Mouse (Mus musculus) adrenal gland, adult (tissue): Measurements from ENCODE around the gene Col8a2.

Experiments used
- DNase-seq, 2 experiments: peaks; one replicate each; pipeline ENCODE4 v3.0.0; 2022 to 2023; ENCODE audit warnings: low spot score in 1 of 2; ENCODE audit not compliant: inconsistent age in 2 of 2

The Col8a2 gene

DNA sequence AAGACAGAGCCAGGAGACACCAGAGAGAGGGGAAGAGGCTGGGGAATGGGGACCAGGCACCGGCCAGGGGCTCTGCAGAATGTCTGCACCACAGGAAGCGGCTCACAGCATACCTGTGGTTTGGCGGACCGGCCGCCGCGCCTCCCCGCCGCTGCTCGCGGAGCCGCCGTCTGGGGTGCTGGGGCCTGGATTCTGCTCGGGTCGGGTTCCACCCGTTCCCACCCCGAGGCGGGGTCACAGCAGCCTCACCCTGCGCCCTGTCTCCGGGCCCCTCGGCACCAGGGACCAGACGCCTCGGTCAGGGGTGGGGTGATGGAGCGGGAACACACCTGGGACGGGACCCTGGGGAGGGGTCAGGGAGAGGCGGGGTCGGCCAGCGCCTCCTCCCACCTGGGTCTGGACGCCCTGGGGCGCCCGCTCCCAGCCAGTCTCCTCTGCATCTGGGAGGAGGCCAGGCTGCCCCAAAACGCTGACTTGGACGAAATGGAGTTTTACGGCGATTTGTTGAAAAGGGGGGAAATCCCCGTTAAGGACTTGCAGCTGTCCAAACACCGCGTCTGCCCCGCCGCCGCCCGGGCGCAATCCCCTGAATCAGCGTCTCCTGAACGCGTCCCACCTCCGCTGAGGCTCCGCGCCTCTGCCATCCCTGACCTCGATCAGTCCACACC is 14.5 kb downstream of the Col8a2 start:
- DNase-seq = no peak

- no peak for DNase-seq
These were observed 15.2 kb downstream of the Col8a2 start for GRCm38 (mm10) chr4:126301584-126302309.

DNA sequence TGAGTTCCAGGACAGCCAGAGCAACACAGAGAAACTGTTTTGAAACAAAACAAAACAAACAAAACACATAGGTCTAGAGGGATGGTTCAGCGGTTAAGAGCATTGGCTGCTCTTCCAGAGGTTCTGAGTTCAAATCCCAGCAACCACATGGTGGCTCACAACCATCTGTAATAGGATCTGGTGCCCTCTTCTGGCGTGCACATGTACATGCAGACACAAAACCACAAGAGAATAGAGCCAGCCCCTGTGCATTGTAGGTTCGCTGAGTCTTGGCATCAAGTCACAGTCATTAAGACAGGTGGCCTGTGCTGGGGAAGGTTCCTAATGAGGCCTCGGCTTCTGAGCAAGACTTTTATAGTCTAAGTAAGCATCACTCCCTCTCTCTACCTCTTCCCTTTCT is 17.3 kb downstream of the Col8a2 start:
- DNase-seq = no peak

- DNase-seq = no peak
These were observed 18.8 kb downstream of the Col8a2 start for GRCm38 (mm10) chr4:126305428-126305827.

GRCm38 (mm10) chr4:126306058-126306457 is 19.5 kb downstream of the Col8a2 start:
- no peak for DNase-seq

DNA sequence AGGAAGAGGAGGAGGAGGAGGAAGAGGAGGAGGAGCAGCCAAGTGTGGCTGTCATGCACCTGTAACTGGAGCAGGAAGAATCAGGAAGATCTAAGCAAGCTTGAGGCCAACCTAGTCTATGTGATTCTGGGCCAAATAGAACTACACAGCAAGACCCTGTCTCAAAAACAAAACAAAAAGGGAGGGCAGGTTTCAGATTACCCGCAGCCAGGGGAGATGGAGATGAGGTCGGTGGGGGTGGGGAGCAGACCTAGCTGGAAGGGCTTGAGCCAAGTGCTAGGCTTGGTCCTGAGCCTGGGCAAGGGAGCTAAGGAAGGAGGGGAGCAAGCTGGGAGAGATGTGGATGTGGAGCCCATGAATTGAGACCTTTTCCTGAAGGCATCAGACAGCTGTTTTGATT is 20.2 kb downstream of the Col8a2 start:
- no peak for DNase-seq

GRCm38 (mm10) chr4:126309211-126309921 is 22.8 kb downstream of the Col8a2 start:
- DNase-seq = peak in 1 of 2 experiments; percentile 31

DNA sequence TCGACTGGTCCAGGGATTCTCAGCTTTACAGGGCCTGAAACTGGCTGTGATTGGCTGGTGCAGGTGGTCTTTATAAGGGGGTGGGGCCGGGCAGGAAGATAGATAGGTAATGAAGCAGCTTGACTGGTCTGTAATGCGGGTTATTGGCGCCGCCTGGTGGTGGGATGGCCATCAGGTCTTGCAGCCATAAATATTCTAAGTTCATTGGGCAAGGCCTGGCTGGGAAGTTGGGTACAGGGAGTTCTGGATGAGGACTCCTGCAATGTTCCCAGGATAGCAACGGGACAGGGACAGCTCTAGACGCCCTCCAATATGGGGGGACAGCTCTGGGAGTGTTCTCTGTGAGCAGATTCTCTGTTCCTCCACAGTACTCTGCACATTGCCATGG is 23.3 kb downstream of the Col8a2 start:
- peak; percentile 83 to 95 for DNase-seq

DNA sequence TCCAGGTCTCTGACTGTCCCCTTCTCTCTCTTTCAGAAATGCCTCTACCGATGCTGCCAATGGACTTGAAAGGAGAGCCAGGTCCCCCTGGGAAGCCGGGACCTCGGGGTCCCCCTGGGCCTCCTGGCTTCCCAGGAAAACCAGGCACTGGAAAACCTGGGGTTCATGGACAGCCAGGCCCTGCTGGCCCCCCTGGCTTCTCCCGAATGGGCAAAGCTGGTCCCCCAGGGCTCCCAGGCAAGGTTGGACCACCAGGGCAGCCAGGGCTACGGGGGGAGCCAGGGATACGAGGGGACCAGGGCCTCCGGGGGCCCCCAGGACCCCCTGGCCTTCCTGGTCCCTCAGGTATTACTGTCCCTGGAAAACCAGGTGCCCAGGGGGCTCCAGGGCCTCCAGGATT is 23.8 kb downstream of the Col8a2 start:
- no peak for DNase-seq

- no peak for DNase-seq
These were observed 25.1 kb downstream of the Col8a2 start for GRCm38 (mm10) chr4:126311566-126312200.

DNA sequence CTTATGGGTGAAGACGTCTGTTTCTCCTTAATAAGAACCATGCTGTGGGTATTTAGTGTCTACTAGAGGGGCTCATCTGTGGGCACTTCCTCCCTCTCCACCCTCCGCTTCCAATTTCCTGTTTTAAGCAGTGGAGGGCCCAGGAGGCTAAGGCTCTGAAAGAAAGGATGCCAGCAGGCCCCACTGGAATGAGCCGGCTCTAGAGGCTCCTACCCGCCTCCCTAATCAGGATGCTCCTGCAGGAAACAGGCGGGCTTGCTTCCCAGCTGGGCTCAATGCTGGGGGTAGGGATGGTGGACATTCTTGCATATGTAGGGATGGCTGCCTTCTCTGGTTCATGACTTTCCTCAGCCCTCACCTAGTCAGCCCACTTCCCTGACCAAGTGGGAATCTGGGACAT is 26.6 kb downstream of the Col8a2 start:
- no peak for DNase-seq

DNA sequence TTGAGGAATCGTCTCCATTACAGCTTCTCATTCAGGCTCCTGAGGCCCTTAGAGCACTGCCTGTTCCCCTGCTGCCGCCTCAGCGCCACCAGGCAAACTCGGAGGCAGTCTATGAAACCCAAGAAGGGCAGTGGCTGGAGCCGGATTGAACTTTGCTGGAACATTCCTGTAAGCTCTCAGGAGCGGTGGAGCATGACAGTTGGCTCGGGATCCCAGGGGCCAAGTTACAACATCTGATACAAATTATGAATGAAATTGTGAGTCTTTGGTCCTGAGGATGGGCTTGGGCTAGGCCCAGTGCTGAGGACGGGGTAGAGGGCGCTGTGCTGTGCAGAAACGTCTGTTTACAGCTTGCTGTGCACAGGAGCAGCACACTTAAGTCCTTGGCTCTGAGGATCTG is 27.8 kb downstream of the Col8a2 start:
- no peak for DNase-seq

DNA sequence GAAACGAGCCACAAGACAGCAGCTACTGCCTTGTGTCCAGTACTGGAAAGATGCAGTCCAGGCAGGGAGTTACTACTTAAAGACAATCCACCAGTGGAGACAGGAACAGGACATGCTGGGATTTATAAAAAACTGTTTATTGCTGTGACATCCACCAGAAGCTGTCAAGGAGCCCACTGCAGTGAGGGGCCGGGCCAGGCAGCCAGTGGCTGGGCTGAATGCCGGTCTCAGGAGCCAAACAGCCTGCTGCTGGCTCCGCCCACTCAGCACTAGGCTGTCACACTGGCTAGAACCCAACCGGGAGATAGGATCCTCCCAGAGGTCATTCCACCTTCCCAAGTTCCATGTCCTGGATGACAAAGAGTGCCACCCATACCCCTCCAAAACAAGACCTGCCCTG is 29.3 kb downstream of the Col8a2 start:
- no peak for DNase-seq

- DNase-seq = no peak
These were observed 29.9 kb downstream of the Col8a2 start for GRCm38 (mm10) chr4:126316443-126317040.

- peak in 1 of 2 experiments; percentile 24 for DNase-seq
These were observed 33.2 kb downstream of the Col8a2 start for GRCm38 (mm10) chr4:126319806-126320205.

GRCm38 (mm10) chr4:126321111-126321853 is 34.7 kb downstream of the Col8a2 start, which contains the start of gene Adprhl2:
Gene Adprhl2 (minus strand): TSS chr4:126321703.
- DNase-seq = peak; percentile 97 to 100

DNA sequence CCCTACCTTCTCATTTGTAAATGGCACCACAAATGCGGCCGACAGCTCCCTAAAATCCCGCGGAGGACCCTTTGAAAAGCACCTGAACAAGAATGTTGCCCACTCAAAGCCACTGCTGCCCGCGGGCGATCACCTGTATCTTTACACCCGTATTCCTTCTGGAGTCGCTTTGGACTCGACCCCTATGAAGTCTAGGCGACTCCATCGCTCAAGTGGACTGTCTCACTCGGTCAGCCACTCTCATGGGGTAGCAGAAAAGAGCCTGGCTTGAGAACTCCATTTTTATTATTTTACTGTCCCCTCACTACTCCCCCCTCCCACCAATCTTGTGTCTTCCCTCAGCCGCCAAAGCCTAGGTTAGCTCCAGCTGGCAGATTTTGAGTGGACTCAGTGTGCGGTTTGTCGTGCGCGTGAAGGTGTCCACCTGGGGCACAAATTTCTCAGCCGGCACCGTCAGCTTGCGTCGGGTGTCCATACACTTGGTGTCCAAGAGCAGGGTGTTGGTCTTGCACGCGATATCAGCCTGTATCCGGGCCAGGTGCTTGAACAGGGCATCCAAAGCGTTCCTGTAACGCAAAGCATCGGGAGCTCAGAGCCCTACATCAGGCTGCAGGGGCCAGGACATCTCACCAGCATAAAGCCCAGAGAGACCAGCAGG is 35.4 kb downstream of the Col8a2 start:
- DNase-seq = peak in 1 of 2 experiments; percentile 35

GRCm38 (mm10) chr4:126322646-126323045 is 36.1 kb downstream of the Col8a2 start:
- peak in 1 of 2 experiments; percentile 31 for DNase-seq

GRCm38 (mm10) chr4:126324861-126325260 is 38.3 kb downstream of the Col8a2 start:
- peak in 1 of 2 experiments; percentile 20 for DNase-seq
